Mouse (Mus musculus) testis, adult 2 months (tissue): ENCODE results near the gene Gm44965.

Experiments
- CTCF ChIP-seq: fragments of 200-500 bp; IDR thresholded peaks from 2 replicates; pipeline ENCODE4 v1.5.1; 2012; ENCODE audit warnings: low read depth, mild to moderate bottlenecking, inconsistent platforms, low read length, moderate library complexity; ENCODE audit not compliant: control insufficient read depth, insufficient read depth, insufficient replicate concordance
- POLR2A ChIP-seq: fragments of 200-500 bp; IDR thresholded peaks from 2 replicates; pipeline ENCODE4 v1.6.1; 2012; ENCODE audit warnings: low read depth, mild to moderate bottlenecking, inconsistent platforms, low read length, moderate library complexity; ENCODE audit not compliant: control insufficient read depth

GRCm38 (mm10) chr6:48638553-48638952 is 44.8 kb downstream of the Gm44965 start:
- TF ChIP-seq POLR2A (no peak), CTCF (no peak)
